Mouse (Mus musculus) MEL (cell line): ENCODE results near the gene Abcc2. TPM values are rescaled to one million over a fixed set of nuclear protein-coding genes. Genes with fewer than 3 reads are reported as not detected.
A peak's percentile ranks its signal among the peaks of the same experiment; 100 is the strongest.

ENCODE experiments used
- DNase-seq: peaks from one replicate; pipeline ENCODE4 v3.0.0; 2011; ENCODE audit warnings: low read depth, low spot score
- H3K27ac ChIP-seq: 2 replicates; pipeline ENCODE4 v1.5.1; 2012; ENCODE audit warnings: low read depth, mild to moderate bottlenecking, control low read depth, low read length, moderate library complexity; ENCODE audit not compliant: control insufficient read depth
- H3K27me3 ChIP-seq, 2 experiments: fragments of 150-350 bp in 1 of 2; sonication (generic) in 1 of 2; 2 replicates each; pipeline ENCODE4 v1.6.1; 2012; ENCODE audit warnings: low read length in 2 of 2, mild to moderate bottlenecking in 2 of 2, improper control_type of control experiment in 1 of 2, moderate library complexity in 1 of 2; ENCODE audit not compliant: insufficient read depth in 2 of 2, control insufficient read depth in 1 of 2
- H3K36me3 ChIP-seq, 2 experiments: 2 replicates each; pipeline ENCODE4 v1.6.1; 2012 to 2014; ENCODE audit warnings: low read length in 2 of 2, improper control_type of control experiment in 1 of 2, inconsistent platforms in 1 of 2, mild to moderate bottlenecking in 1 of 2; ENCODE audit not compliant: insufficient read depth in 2 of 2, control insufficient read depth in 1 of 2
- H3K4me1 ChIP-seq, 2 experiments: fragments of 150-350 bp in 1 of 2; sonication (generic) in 1 of 2; 2 replicates each; pipeline ENCODE4 v1.6.1; 2012; ENCODE audit warnings: low read length in 2 of 2, improper control_type of control experiment in 1 of 2, mild to moderate bottlenecking in 1 of 2; ENCODE audit not compliant: insufficient read depth in 2 of 2, control insufficient read depth in 1 of 2
- H3K4me3 ChIP-seq, 2 experiments: fragments of 150-350 bp in 1 of 2; sonication (generic) in 1 of 2; 2 replicates each; pipeline ENCODE4 v1.5.1; 2012; ENCODE audit warnings: low read depth in 2 of 2, low read length in 2 of 2, mild to moderate bottlenecking in 2 of 2, moderate library complexity in 2 of 2, control low read depth in 1 of 2, improper control_type of control experiment in 1 of 2; ENCODE audit not compliant: control insufficient read depth in 1 of 2, insufficient read depth in 1 of 2
- H3K79me2 ChIP-seq: 2 replicates; pipeline ENCODE4 v1.6.1; 2012; ENCODE audit warnings: mild to moderate bottlenecking, low read length, moderate library complexity; ENCODE audit not compliant: control insufficient read depth, poor library complexity, insufficient read depth
- H3K9ac ChIP-seq: 2 replicates; pipeline ENCODE4 v1.6.1; 2012; ENCODE audit warnings: low read depth, mild to moderate bottlenecking, control low read depth, low read length, moderate library complexity; ENCODE audit not compliant: control insufficient read depth, poor library complexity, severe bottlenecking
- H3K9me3 ChIP-seq: fragments of 150-350 bp; sonication (generic); replicated peaks from 2 replicates; pipeline ENCODE4 v1.6.1; 2012; ENCODE audit warnings: mild to moderate bottlenecking, low read length, improper control_type of control experiment, moderate library complexity; ENCODE audit not compliant: insufficient read depth
- BHLHE40 ChIP-seq: IDR thresholded peaks from 2 replicates; pipeline ENCODE4 v1.6.1; 2012; ENCODE audit warnings: low read depth, mild to moderate bottlenecking, inconsistent platforms, low read length, improper control_type of control experiment, borderline replicate concordance
- CHD2 ChIP-seq: IDR thresholded peaks from 2 replicates; pipeline ENCODE4 v1.6.1; 2011; ENCODE audit warnings: low read length, improper control_type of control experiment
- CTCF ChIP-seq, 3 experiments: IDR thresholded peaks in 2 of 3; conservative IDR thresholded peaks in 1 of 3; 2 replicates each; pipeline ENCODE4 v1.5.1; 2011 to 2012; ENCODE audit warnings: low read length in 3 of 3, low read depth in 2 of 3, mild to moderate bottlenecking in 2 of 3, improper control_type of control experiment in 1 of 3, inconsistent platforms in 1 of 3, mixed read lengths in 1 of 3, moderate library complexity in 1 of 3; ENCODE audit not compliant: control insufficient read depth in 1 of 3, insufficient read depth in 1 of 3, poor library complexity in 1 of 3, severe bottlenecking in 1 of 3
- E2F4 ChIP-seq: IDR thresholded peaks from 2 replicates; pipeline ENCODE4 v1.6.1; 2011; ENCODE audit warnings: low read depth, low read length, improper control_type of control experiment, borderline replicate concordance
- EP300 ChIP-seq, 2 experiments: IDR thresholded peaks; 2 replicates each; pipeline ENCODE4 v1.6.1; 2011; ENCODE audit warnings: improper control_type of control experiment in 2 of 2, low read length in 2 of 2, low read depth in 1 of 2, mild to moderate bottlenecking in 1 of 2
- ETS1 ChIP-seq: IDR thresholded peaks from 2 replicates; pipeline ENCODE4 v1.6.1; 2012; ENCODE audit warnings: low read depth, mild to moderate bottlenecking, inconsistent platforms, low read length, improper control_type of control experiment, moderate library complexity
- GABPA ChIP-seq: IDR thresholded peaks from 2 replicates; pipeline ENCODE4 v1.6.1; 2012; ENCODE audit warnings: low read depth, mild to moderate bottlenecking, inconsistent platforms, low read length, improper control_type of control experiment, moderate library complexity
- GATA1 ChIP-seq: IDR thresholded peaks from 2 replicates; pipeline ENCODE4 v1.6.1; 2011; ENCODE audit warnings: low read depth, low read length, improper control_type of control experiment
- HCFC1 ChIP-seq: IDR thresholded peaks from 2 replicates; pipeline ENCODE4 v1.6.1; 2012; ENCODE audit warnings: low read depth, mild to moderate bottlenecking, inconsistent platforms, low read length, improper control_type of control experiment, moderate library complexity
- MAFK ChIP-seq: IDR thresholded peaks from 2 replicates; pipeline ENCODE4 v1.6.1; 2011; ENCODE audit warnings: low read depth, mild to moderate bottlenecking, low read length, improper control_type of control experiment, borderline replicate concordance
- MAX ChIP-seq: IDR thresholded peaks from 2 replicates; pipeline ENCODE4 v1.6.1; 2011; ENCODE audit warnings: low read length, improper control_type of control experiment
- MEF2A ChIP-seq: IDR thresholded peaks from 2 replicates; pipeline ENCODE4 v1.6.1; 2014; ENCODE audit warnings: low read depth, mild to moderate bottlenecking, inconsistent platforms, low read length, improper control_type of control experiment; ENCODE audit not compliant: poor library complexity, insufficient replicate concordance, severe bottlenecking; ENCODE audit errors: extremely low read depth
- MYC ChIP-seq: IDR thresholded peaks from 2 replicates; pipeline ENCODE4 v1.6.1; 2011; ENCODE audit warnings: low read depth, mild to moderate bottlenecking, low read length, improper control_type of control experiment, moderate library complexity
- NELFE ChIP-seq: IDR thresholded peaks from 2 replicates; pipeline ENCODE4 v1.6.1; 2011; ENCODE audit warnings: low read depth, low read length, improper control_type of control experiment
- NRF1 ChIP-seq: IDR thresholded peaks from 2 replicates; pipeline ENCODE4 v1.6.1; 2014; ENCODE audit warnings: low read depth, mild to moderate bottlenecking, inconsistent platforms, low read length, improper control_type of control experiment, moderate library complexity; ENCODE audit not compliant: poor library complexity, insufficient read depth, severe bottlenecking
- POLR2A ChIP-seq, 2 experiments: IDR thresholded peaks; 2 replicates each; pipeline ENCODE4 v1.6.1; 2011 to 2012; ENCODE audit warnings: low read length in 2 of 2, mild to moderate bottlenecking in 2 of 2, control low read depth in 1 of 2, improper control_type of control experiment in 1 of 2, low read depth in 1 of 2, moderate library complexity in 1 of 2; ENCODE audit not compliant: control insufficient read depth in 1 of 2, insufficient read depth in 1 of 2, poor library complexity in 1 of 2
- POLR2AphosphoS5 ChIP-seq: IDR thresholded peaks from 2 replicates; pipeline ENCODE4 v1.6.1; 2012; ENCODE audit warnings: low read depth, borderline replicate concordance, mild to moderate bottlenecking, inconsistent platforms, low read length, moderate library complexity, mixed read lengths
- RAD21 ChIP-seq: IDR thresholded peaks from 2 replicates; pipeline ENCODE4 v1.6.1; 2011; ENCODE audit warnings: mild to moderate bottlenecking, low read depth, low read length, improper control_type of control experiment
- RCOR1 ChIP-seq: IDR thresholded peaks from 2 replicates; pipeline ENCODE4 v1.6.1; 2012; ENCODE audit warnings: low read depth, mild to moderate bottlenecking, inconsistent platforms, low read length, improper control_type of control experiment
- SIN3A ChIP-seq: IDR thresholded peaks from 2 replicates; pipeline ENCODE4 v1.6.1; 2012; ENCODE audit warnings: low read length, improper control_type of control experiment, inconsistent platforms
- SMC3 ChIP-seq: IDR thresholded peaks from 2 replicates; pipeline ENCODE4 v1.6.1; 2011; ENCODE audit warnings: low read depth, low read length, improper control_type of control experiment
- TAL1 ChIP-seq: IDR thresholded peaks from 2 replicates; pipeline ENCODE4 v1.6.1; 2012; ENCODE audit warnings: mild to moderate bottlenecking, inconsistent platforms, low read length, moderate library complexity, mixed read lengths
- USF1 ChIP-seq: IDR thresholded peaks from 2 replicates; pipeline ENCODE4 v1.6.1; 2014; ENCODE audit warnings: low read depth, mild to moderate bottlenecking, inconsistent platforms, low read length, improper control_type of control experiment, moderate library complexity
- ZC3H11A ChIP-seq: IDR thresholded peaks from 2 replicates; pipeline ENCODE4 v1.6.1; 2012; ENCODE audit warnings: low read depth, mild to moderate bottlenecking, inconsistent platforms, low read length, improper control_type of control experiment
- polyA plus RNA-seq, 2 experiments: library from polyadenylated mRNA; stranded (reverse) in 1 of 2; unstranded in 1 of 2; fragments of >175 nt in 1 of 2; fragments of >200 nt in 1 of 2; gene quantifications; 2 replicates each; pipeline versions ENCODE4 v1.2.1 to v1.2.4; 2012; ENCODE audit warnings: low replicate concordance in 2 of 2, low read depth in 1 of 2; ENCODE audit not compliant: insufficient read length in 2 of 2, insufficient read depth in 1 of 2, missing spikeins in 1 of 2
- total RNA-seq: library from RNA; depleted of rRNA; stranded (reverse); fragments of 300-350 nt; gene quantifications from 2 replicates; pipeline ENCODE4 v1.2.3, GENCODE M21; 2012

Gene Abcc2
- total and polyA plus RNA-seq, 3 experiments: 0.04 TPM; not detected in 2

- TF ChIP-seq POLR2AphosphoS5: no peak
- peak; percentile 12; the same call in 1 of the 2 replicates for TF ChIP-seq TAL1
- TF ChIP-seq SMC3: no peak
- TF ChIP-seq ZC3H11A: no peak
- no peak for TF ChIP-seq CTCF (IDR thresholded peaks at IDR 0.05 in 2 of 3, conservative IDR thresholded peaks at IDR 0.05 in 1 of 3; ENCODE audit: control insufficient read depth in 1 of 3, insufficient read depth in 1 of 3, low read depth in 2 of 3, low read length in 3 of 3, poor library complexity in 1 of 3, severe bottlenecking in 1 of 3)
- no peak for TF ChIP-seq POLR2A (IDR thresholded peaks at IDR 0.05; ENCODE audit: control insufficient read depth in 1 of 2, insufficient read depth in 1 of 2, low read depth in 1 of 2, low read length in 2 of 2, poor library complexity in 1 of 2)
- TF ChIP-seq, all 39 proteins: peak for 10
Measured at GRCm38 (mm10) chr19:43815661-43816414, 33.8 kb downstream of the Abcc2 start (continued).

GRCm38 (mm10) chr19:43826855-43827254 lies 44.9 kb downstream of the Abcc2 start:
- Histone ChIP-seq H3K79me2 (no peaks in the 10 kb centered on the region), H3K27me3 (peaks cover 0 to 5% of the 10 kb centered on the region in 2 experiments; a peak in 2 of 4 replicates), H3K9me3 (no peaks in the 10 kb centered on the region), H3K4me1 (no peaks in the 10 kb centered on the region), H3K4me3 (no peak overlapping the region), H3K36me3 (no peaks in the 10 kb centered on the region), H3K27ac (no peak overlapping the region), H3K9ac (no peak overlapping the region)
- TF ChIP-seq NRF1: no peak
- no peak for TF ChIP-seq POLR2A (IDR thresholded peaks at IDR 0.05; ENCODE audit: control insufficient read depth in 1 of 2, insufficient read depth in 1 of 2, low read depth in 1 of 2, low read length in 2 of 2, poor library complexity in 1 of 2)
- TF ChIP-seq GATA1: no peak
- no peak for TF ChIP-seq GABPA
- TF ChIP-seq EP300 (IDR thresholded peaks at IDR 0.05; ENCODE audit: low read depth in 1 of 2, low read length in 2 of 2): no peak
- no peak for TF ChIP-seq TAL1
- no peak for TF ChIP-seq ETS1
- TF ChIP-seq USF1: no peak
- TF ChIP-seq RCOR1: no peak
- DNase-seq: no peak

- no peaks in the 10 kb centered on the region for H3K9me3 ChIP-seq
- H3K4me1 ChIP-seq: 0 out of 4 replicates have a peak, but pooled peaks cover 0 to 3% of the 10 kb centered on the region in 2 experiments
- H3K4me3 ChIP-seq: no peak overlapping the region
- no peak overlapping the region for H3K27ac ChIP-seq
- H3K36me3 ChIP-seq: no peaks in the 10 kb centered on the region
- peak; percentile 88 for DNase-seq
- no peaks in the 10 kb centered on the region for H3K79me2 ChIP-seq
- no peak overlapping the region for H3K9ac ChIP-seq
- peaks cover 0 to 4% of the 10 kb centered on the region in 2 experiments; a peak in 2 of 4 replicates for H3K27me3 ChIP-seq
- TF ChIP-seq CTCF (IDR thresholded peaks at IDR 0.05 in 2 of 3, conservative IDR thresholded peaks at IDR 0.05 in 1 of 3; ENCODE audit: control insufficient read depth in 1 of 3, insufficient read depth in 1 of 3, low read depth in 2 of 3, low read length in 3 of 3, poor library complexity in 1 of 3, severe bottlenecking in 1 of 3) (peak in 2 of 3 experiments; percentile 95 to 97), MEF2A (no peak), ZC3H11A (peak; percentile 94), SMC3 (peak; percentile 95), RAD21 (peak; percentile 100), MAFK (0 out of 2 replicates have a peak, but pooled peaks have one; percentile 46), MYC (0 out of 2 replicates have a peak, but pooled peaks have one; percentile 33), POLR2A (IDR thresholded peaks at IDR 0.05; ENCODE audit: control insufficient read depth in 1 of 2, insufficient read depth in 1 of 2, low read depth in 1 of 2, low read length in 2 of 2, poor library complexity in 1 of 2) (no peak), CHD2 (no peak), MAX (peak; percentile 80), BHLHE40 (0 out of 2 replicates have a peak, but pooled peaks have one; percentile 49), HCFC1 (0 out of 2 replicates have a peak, but pooled peaks have one; percentile 19), E2F4 (no peak), SIN3A (no peak; the same call in 1 of the 2 replicates), NELFE (no peak), GATA1 (peak; percentile 18; the same call in 1 of the 2 replicates), NRF1 (no peak)
Measured at GRCm38 (mm10) chr19:43832425-43833069, 50.6 kb downstream of the Abcc2 start.
